Mouse (Mus musculus): ENCODE results near the gene Tmem53. TPM values are rescaled to one million over a fixed set of nuclear protein-coding genes. Genes with fewer than 3 reads are reported as not detected.

Gene Tmem53
- polyA plus RNA-seq, 1 experiment from 2014 or later: 38.0 TPM

DNA sequence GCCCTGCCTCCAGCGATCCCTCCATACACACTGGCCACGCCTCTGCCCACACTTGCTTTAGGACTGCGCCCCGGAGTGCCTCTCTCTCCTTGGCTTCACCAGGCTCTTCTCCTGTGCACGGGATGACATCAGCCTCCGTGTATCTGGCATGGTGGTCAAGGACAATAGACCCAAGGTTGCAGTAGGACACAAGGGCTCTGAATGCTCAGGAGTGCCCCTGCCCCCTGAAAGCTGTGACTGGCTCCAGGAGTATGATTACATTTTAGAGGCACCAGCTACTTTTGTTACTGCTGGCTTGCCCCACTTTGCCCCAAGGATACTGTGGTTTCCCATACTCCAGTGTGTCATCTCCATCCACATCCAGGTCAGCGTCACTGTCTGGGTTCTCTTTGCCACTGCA, 25.9 kb downstream of the Tmem53 start:
- H3K9ac ChIP-seq (ENCODE audit: low read length): no peak overlapping the region
- H3K4me2 ChIP-seq (ENCODE audit: low read length): no peak overlapping the region
- no peak for ATAC-seq (ENCODE audit: insufficient number of reproducible peaks, insufficient read depth, low FRiP score, low read depth)
- H3K36me3 ChIP-seq (ENCODE audit: control insufficient read depth, insufficient read depth, low read length): peaks cover 100% of the 10 kb centered on the region
- WGBS: 88% methylated on average over 7 of the region's 7 CpGs
- no peaks in the 10 kb centered on the region for H3K27me3 ChIP-seq (ENCODE audit: control insufficient read depth, insufficient read depth, low read length)
- no peak overlapping the region for H3K27ac ChIP-seq (replicated peaks in 1 of 2; ENCODE audit: control insufficient read depth in 1 of 2, insufficient read depth in 1 of 2, low read depth in 2 of 2, low read length in 2 of 2)
- peaks cover 12% of the 10 kb centered on the region for H3K9me3 ChIP-seq (ENCODE audit: control insufficient read depth, low read length)
- H3K4me1 ChIP-seq (ENCODE audit: control insufficient read depth in 2 of 2, insufficient read depth in 2 of 2, low read length in 2 of 2): peaks cover 0 to 5% of the 10 kb centered on the region in 2 experiments; a peak in 1 of 4 replicates
- H3K4me3 ChIP-seq (ENCODE audit: control insufficient read depth in 1 of 2, insufficient read depth in 1 of 2, low read depth in 1 of 2, low read length in 2 of 2): no peak overlapping the region

DNA sequence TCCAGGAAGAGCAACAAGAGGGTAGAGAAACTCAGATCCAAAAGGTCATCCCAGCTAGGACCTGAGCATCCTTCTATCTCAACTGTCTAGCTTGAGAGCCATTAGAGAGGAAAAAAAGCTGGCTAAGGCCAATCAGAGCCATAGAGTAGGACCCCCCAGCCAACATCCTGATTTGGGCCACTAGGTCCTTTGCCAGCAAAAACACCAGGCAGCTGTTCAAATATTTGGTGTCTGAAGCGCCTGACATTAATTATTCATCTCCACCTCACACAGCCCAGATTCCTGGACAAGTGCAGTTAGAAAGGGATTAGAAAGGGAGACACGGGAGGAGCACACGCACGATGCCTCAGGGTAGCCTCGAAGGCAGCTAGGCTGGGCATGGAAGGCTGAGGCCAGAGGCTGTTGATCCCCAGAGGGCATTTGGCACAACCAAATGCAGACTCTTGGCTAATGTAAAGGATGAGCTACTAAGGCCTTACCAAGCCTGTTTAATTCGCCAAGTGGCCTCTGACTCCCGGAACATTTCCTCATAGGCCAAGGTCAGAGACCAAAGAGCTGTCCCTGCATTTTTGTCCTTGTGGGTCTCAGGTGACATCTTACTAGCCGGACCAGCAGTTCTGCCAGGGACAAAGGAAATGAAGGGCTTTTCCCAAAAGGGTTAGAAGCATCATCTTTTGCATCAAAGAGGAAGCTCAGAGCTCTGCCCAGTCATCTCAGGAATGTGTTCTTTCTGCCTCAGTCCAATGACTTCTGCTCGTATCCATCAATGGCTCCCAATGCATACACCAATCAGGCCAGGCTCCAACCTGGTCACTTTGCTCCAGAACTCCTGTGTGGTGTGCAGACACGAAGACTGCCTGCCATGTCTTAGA, 26.9 kb downstream of the Tmem53 start:
- Histone ChIP-seq H3K9ac (ENCODE audit: low read length) (no peak overlapping the region), H3K36me3 (ENCODE audit: control insufficient read depth, insufficient read depth, low read length) (peaks cover 93% of the 10 kb centered on the region), H3K4me3 (ENCODE audit: control insufficient read depth in 1 of 2, insufficient read depth in 1 of 2, low read depth in 1 of 2, low read length in 2 of 2) (no peak overlapping the region), H3K27me3 (ENCODE audit: control insufficient read depth, insufficient read depth, low read length) (no peaks in the 10 kb centered on the region), H3K27ac (replicated peaks in 1 of 2; ENCODE audit: control insufficient read depth in 1 of 2, insufficient read depth in 1 of 2, low read depth in 2 of 2, low read length in 2 of 2) (no peak overlapping the region), H3K4me2 (ENCODE audit: low read length) (no peak overlapping the region), H3K9me3 (ENCODE audit: control insufficient read depth, low read length) (peaks cover 12% of the 10 kb centered on the region), H3K4me1 (ENCODE audit: control insufficient read depth in 2 of 2, insufficient read depth in 2 of 2, low read length in 2 of 2) (peaks cover 7 to 12% of the 10 kb centered on the region in 2 experiments)
- ATAC-seq (ENCODE audit: insufficient number of reproducible peaks, insufficient read depth, low FRiP score, low read depth): no peak
- 86% methylated on average over 10 of the region's 10 CpGs for WGBS

DNA sequence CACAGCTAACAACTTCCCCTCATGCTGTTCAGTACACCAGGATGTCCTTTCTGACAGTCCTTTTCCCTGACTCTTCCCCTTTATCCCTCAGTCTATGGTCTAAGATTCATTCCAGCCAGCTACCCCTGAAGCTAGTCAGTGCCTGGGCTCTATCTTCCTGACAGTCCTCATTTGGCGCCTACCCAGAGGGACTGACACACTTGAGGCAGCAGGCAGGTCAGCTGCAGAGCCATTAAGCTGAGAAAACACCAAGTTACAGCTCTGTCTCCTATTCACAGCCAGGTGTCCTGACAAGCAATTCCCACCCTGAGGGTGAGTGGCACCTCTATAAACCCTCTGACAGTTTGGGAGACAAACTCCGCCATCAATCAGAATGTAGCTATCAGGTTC, 27.5 kb downstream of the Tmem53 start:
- Histone ChIP-seq H3K27ac (replicated peaks in 1 of 2; ENCODE audit: control insufficient read depth in 1 of 2, insufficient read depth in 1 of 2, low read depth in 2 of 2, low read length in 2 of 2) (no peak overlapping the region), H3K27me3 (ENCODE audit: control insufficient read depth, insufficient read depth, low read length) (no peaks in the 10 kb centered on the region), H3K4me1 (ENCODE audit: control insufficient read depth in 2 of 2, insufficient read depth in 2 of 2, low read length in 2 of 2) (peaks cover 13 to 19% of the 10 kb centered on the region in 2 experiments), H3K4me2 (ENCODE audit: low read length) (no peak overlapping the region), H3K9me3 (ENCODE audit: control insufficient read depth, low read length) (peaks cover 6% of the 10 kb centered on the region), H3K4me3 (ENCODE audit: control insufficient read depth in 1 of 2, insufficient read depth in 1 of 2, low read depth in 1 of 2, low read length in 2 of 2) (no peak overlapping the region), H3K36me3 (ENCODE audit: control insufficient read depth, insufficient read depth, low read length) (peaks cover 93% of the 10 kb centered on the region), H3K9ac (ENCODE audit: low read length) (no peak overlapping the region)
- no peak for ATAC-seq (ENCODE audit: insufficient number of reproducible peaks, insufficient read depth, low FRiP score, low read depth)
- WGBS: 46% methylated on average over 2 of the region's 2 CpGs

DNA sequence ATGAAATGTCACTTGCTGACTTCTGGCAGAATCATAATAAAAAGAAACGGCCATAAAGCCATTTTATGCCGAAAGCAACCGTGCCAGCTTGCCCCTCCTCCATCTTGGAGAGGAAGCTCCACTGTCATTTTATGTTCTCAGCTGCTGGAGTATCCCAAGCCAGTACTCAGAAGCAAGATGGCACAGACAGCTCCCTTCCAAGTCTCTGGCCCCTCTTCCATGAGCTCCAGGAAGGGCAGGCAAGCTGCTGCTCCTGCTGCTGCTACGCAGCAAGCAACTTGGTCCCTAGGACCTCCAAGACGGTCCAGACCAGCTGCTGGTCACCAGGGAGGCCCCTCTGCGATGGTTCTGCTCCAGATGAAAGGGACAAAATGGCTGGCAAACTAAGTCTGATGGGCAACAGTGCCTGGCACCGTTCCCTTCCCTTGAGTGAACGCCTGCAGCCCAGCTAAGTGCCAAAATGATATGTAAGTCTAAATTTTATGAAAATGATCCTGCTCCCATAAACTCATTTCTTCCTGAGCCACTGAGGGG, 28.7 kb downstream of the Tmem53 start:
- Histone ChIP-seq H3K27ac (replicated peaks in 1 of 2; ENCODE audit: control insufficient read depth in 1 of 2, insufficient read depth in 1 of 2, low read depth in 2 of 2, low read length in 2 of 2) (no peak overlapping the region), H3K9ac (ENCODE audit: low read length) (no peak overlapping the region), H3K4me2 (ENCODE audit: low read length) (no peak overlapping the region), H3K36me3 (ENCODE audit: control insufficient read depth, insufficient read depth, low read length) (peaks cover 93% of the 10 kb centered on the region), H3K4me3 (ENCODE audit: control insufficient read depth in 1 of 2, insufficient read depth in 1 of 2, low read depth in 1 of 2, low read length in 2 of 2) (no peak overlapping the region), H3K27me3 (ENCODE audit: control insufficient read depth, insufficient read depth, low read length) (no peaks in the 10 kb centered on the region), H3K9me3 (ENCODE audit: control insufficient read depth, low read length) (no peaks in the 10 kb centered on the region), H3K4me1 (ENCODE audit: control insufficient read depth in 2 of 2, insufficient read depth in 2 of 2, low read length in 2 of 2) (peaks cover 13 to 28% of the 10 kb centered on the region in 2 experiments)
- 94% methylated on average over 8 of the region's 8 CpGs for WGBS
- ATAC-seq (ENCODE audit: insufficient number of reproducible peaks, insufficient read depth, low FRiP score, low read depth): no peak

DNA sequence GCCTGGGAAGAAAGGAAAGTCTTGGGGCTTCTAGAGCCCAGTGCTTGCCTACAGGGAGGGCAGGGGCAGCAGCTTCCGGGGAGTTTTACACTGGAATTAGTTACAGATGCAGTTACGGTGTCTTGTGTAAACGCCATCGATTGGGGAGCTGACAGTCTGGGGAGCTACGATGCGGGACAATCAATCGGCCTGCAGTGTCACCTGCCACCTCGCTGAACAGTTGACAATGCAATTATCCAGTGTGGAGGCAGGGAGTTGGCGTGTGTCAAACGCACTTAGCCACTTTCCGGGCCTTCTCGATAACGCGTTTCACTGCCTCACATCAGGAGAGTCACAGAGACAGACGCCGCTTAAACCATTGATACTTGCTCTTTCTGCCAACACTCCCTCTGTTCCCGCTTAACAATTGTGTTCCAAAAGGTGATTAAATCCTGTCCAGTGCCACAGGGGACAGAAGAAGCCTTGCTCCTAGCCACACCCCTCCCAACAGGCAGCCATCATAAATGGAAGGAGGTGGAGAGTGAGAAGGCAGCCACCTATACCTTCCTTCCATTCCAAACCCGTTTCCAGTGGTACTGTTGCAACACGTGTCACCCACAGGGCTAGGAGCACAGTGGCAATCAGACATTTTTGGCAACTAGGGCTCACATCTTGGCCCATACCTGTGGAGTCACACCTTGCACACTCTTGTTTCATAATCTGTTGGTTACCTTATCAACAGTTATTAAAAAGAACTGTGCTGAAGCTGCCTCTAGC, 29.5 kb downstream of the Tmem53 start:
- 81% methylated on average over 19 of the region's 19 CpGs for WGBS

DNA sequence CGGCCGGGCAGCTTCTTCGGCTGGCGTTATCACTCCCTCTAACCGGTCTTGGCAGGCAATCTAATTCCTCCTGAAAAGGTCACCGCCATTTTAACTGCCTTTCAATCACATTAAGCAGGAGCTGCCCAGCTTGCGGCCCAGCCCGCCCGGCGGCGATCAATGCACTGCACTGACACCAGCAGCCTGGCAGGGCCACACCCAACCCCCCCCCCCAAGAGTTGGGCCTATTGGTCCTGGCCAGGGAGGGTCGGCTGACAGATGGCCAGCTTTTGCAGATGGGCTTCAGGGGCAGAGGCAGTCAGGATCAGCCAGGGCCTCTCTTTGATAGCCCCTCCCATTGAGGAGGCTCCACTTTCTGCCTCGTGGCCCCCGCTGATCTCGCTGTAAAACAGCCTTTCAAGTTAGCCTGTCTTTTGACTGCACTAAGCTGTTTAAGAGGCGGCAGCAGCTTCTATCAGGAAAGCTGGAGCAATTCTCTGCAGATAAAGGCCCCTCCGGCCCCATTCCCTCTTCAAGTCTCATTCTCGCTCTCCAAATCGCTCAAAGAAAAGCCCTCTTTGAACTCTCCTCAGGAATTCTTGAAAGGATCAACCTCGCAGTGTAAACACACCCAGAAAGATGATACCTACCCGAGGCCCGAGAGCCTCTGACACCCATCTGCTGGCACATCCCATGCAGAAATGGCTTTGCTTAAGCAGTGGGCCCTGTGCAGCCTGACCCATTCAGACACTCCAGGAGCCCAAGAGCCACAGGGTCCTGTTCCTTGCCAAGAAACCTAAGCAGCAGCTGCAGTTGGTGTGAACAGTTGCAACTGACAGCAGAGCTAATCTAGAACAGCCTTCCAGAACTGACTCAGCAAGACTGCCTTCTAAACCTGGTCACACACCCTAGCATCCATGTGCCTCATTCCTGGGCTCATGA, 31.8 kb downstream of the Tmem53 start:
- Histone ChIP-seq H3K27ac (replicated peaks in 1 of 2; ENCODE audit: control insufficient read depth in 1 of 2, insufficient read depth in 1 of 2, low read depth in 2 of 2, low read length in 2 of 2) (peak overlapping the region in 1 of 2 experiments; percentile 19; a peak in 1 of 4 replicates), H3K4me1 (ENCODE audit: control insufficient read depth in 2 of 2, insufficient read depth in 2 of 2, low read length in 2 of 2) (peaks cover 15 to 34% of the 10 kb centered on the region in 2 experiments), H3K4me3 (ENCODE audit: control insufficient read depth in 1 of 2, insufficient read depth in 1 of 2, low read depth in 1 of 2, low read length in 2 of 2) (no peak overlapping the region), H3K36me3 (ENCODE audit: control insufficient read depth, insufficient read depth, low read length) (peaks cover 88% of the 10 kb centered on the region), H3K27me3 (ENCODE audit: control insufficient read depth, insufficient read depth, low read length) (no peaks in the 10 kb centered on the region), H3K9me3 (ENCODE audit: control insufficient read depth, low read length) (no peaks in the 10 kb centered on the region), H3K9ac (ENCODE audit: low read length) (peak overlapping the region; percentile 44), H3K4me2 (ENCODE audit: low read length) (peak overlapping the region; percentile 11; the same call in 1 of the 2 replicates)
- WGBS: 25% methylated on average over 22 of the region's 22 CpGs
- no peak for ATAC-seq (ENCODE audit: insufficient number of reproducible peaks, insufficient read depth, low FRiP score, low read depth)

More for the DNA sequence above, 29.5 kb downstream of the Tmem53 start:
- no peak overlapping the region for H3K4me3 ChIP-seq (ENCODE audit: control insufficient read depth in 1 of 2, insufficient read depth in 1 of 2, low read depth in 1 of 2, low read length in 2 of 2)
- no peak overlapping the region for H3K27ac ChIP-seq (replicated peaks in 1 of 2; ENCODE audit: control insufficient read depth in 1 of 2, insufficient read depth in 1 of 2, low read depth in 2 of 2, low read length in 2 of 2)
- no peak overlapping the region for H3K4me2 ChIP-seq (ENCODE audit: low read length)
- H3K9me3 ChIP-seq (ENCODE audit: control insufficient read depth, low read length): no peaks in the 10 kb centered on the region
- peaks cover 13 to 28% of the 10 kb centered on the region in 2 experiments for H3K4me1 ChIP-seq (ENCODE audit: control insufficient read depth in 2 of 2, insufficient read depth in 2 of 2, low read length in 2 of 2)
- H3K27me3 ChIP-seq (ENCODE audit: control insufficient read depth, insufficient read depth, low read length): no peaks in the 10 kb centered on the region
- peaks cover 93% of the 10 kb centered on the region for H3K36me3 ChIP-seq (ENCODE audit: control insufficient read depth, insufficient read depth, low read length)
- ATAC-seq (ENCODE audit: insufficient number of reproducible peaks, insufficient read depth, low FRiP score, low read depth): no peak
- no peak overlapping the region for H3K9ac ChIP-seq (ENCODE audit: low read length)

DNA sequence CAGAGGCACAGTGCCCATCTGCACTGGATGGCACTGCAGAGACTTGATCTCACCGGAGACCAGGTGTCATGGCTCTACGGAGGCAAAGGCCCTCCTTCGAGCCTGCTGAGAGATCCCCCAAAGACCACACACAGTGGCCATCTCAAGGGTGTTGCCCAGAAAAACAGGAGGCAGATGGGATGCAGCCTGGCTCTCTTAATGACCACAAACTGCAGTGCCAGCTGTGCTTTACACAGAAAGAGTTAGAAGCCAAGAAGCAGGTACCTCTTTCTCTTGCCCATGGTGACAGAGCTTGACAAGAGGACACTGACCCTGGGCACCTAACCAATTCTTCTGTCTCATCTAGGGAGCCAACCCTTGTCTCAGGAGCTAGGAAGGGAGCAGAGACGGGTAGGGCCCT, 32.6 kb downstream of the Tmem53 start:
- peaks cover 79% of the 10 kb centered on the region for H3K36me3 ChIP-seq (ENCODE audit: control insufficient read depth, insufficient read depth, low read length)
- H3K4me3 ChIP-seq (ENCODE audit: control insufficient read depth in 1 of 2, insufficient read depth in 1 of 2, low read depth in 1 of 2, low read length in 2 of 2): no peak overlapping the region
- no peak overlapping the region for H3K27ac ChIP-seq (replicated peaks in 1 of 2; ENCODE audit: control insufficient read depth in 1 of 2, insufficient read depth in 1 of 2, low read depth in 2 of 2, low read length in 2 of 2)
- no peaks in the 10 kb centered on the region for H3K27me3 ChIP-seq (ENCODE audit: control insufficient read depth, insufficient read depth, low read length)
- no peak overlapping the region for H3K4me2 ChIP-seq (ENCODE audit: low read length)
- H3K9me3 ChIP-seq (ENCODE audit: control insufficient read depth, low read length): no peaks in the 10 kb centered on the region
- ATAC-seq (ENCODE audit: insufficient number of reproducible peaks, insufficient read depth, low FRiP score, low read depth): no peak
- peak overlapping the region; percentile 31 for H3K9ac ChIP-seq (ENCODE audit: low read length)
- H3K4me1 ChIP-seq (ENCODE audit: control insufficient read depth in 2 of 2, insufficient read depth in 2 of 2, low read length in 2 of 2): peaks cover 15 to 34% of the 10 kb centered on the region in 2 experiments
- 56% methylated on average over 4 of the region's 4 CpGs for WGBS

Measured in heart, embryonic 14.5 days (tissue).